Mouse (Mus musculus) embryonic facial prominence, embryonic 11.5 days (tissue): ENCODE measurements around the gene Car10. TPM values are rescaled to one million over a fixed set of nuclear protein-coding genes. Genes with fewer than 3 reads are reported as not detected.

Experiments used
- ATAC-seq: fragments of 200-750 bp; cut with Nextera tagmentation; replicated peaks from 2 replicates; pipeline ENCODE4 v1.8.0; 2017; ENCODE audit warnings: low read depth; ENCODE audit not compliant: insufficient number of reproducible peaks, low FRiP score, low TSS enrichment
- DNase-seq: peaks from one replicate; pipeline ENCODE4 v3.0.0-alpha.2; 2015; ENCODE audit warnings: low spot score
- H3K27ac ChIP-seq: fragments of 300-500 bp; sonication (generic); replicated peaks from 2 replicates; pipeline ENCODE4 v1.5.1; 2014; ENCODE audit warnings: mild to moderate bottlenecking, low read depth, low read length, control low read depth
- H3K27me3 ChIP-seq: fragments of 300-500 bp; sonication (generic); 2 replicates; pipeline ENCODE4 v1.6.1; 2014; ENCODE audit warnings: mild to moderate bottlenecking, low read length, moderate library complexity, mixed read lengths; ENCODE audit not compliant: control insufficient read depth, insufficient read depth
- H3K36me3 ChIP-seq: fragments of 300-500 bp; sonication (generic); replicated peaks from 2 replicates; pipeline ENCODE4 v1.6.1; 2014; ENCODE audit warnings: low read depth, mild to moderate bottlenecking, low read length, moderate library complexity, mixed read lengths; ENCODE audit not compliant: control insufficient read depth, insufficient read depth
- H3K4me1 ChIP-seq: fragments of 300-500 bp; sonication (generic); 2 replicates; pipeline ENCODE4 v1.6.1; 2014; ENCODE audit warnings: low read length, mixed read lengths; ENCODE audit not compliant: control insufficient read depth, insufficient read depth
- H3K4me2 ChIP-seq: fragments of 300-500 bp; sonication (generic); 2 replicates; pipeline ENCODE4 v1.6.1; 2014; ENCODE audit warnings: low read depth, mild to moderate bottlenecking, control low read depth, low read length, moderate library complexity
- H3K4me3 ChIP-seq: fragments of 300-500 bp; sonication (generic); 2 replicates; pipeline ENCODE4 v1.5.1; 2014; ENCODE audit warnings: low read depth, low read length, control low read depth
- H3K9ac ChIP-seq: fragments of 300-500 bp; sonication (generic); replicated peaks from 2 replicates; pipeline ENCODE4 v1.6.1; 2014; ENCODE audit warnings: mild to moderate bottlenecking, control low read depth, low read length
- H3K9me3 ChIP-seq: fragments of 300-500 bp; sonication (generic); replicated peaks from 2 replicates; pipeline ENCODE4 v1.6.1; 2016; ENCODE audit warnings: mild to moderate bottlenecking, low read length, inconsistent platforms, mixed read lengths; ENCODE audit not compliant: control insufficient read depth
- WGBS: fragments of 180-500 bp; shearing (Covaris S2); extraction: QIAGEN DNeasy Blood & Tissue Kit; methylation state at CpG from one replicate; pipeline ENCODE4 v1.1.7; 2014; 5-methylcytosine and 5-hydroxymethylcytosine counted together
- polyA plus RNA-seq: library from polyadenylated mRNA; unstranded; fragments of >200 nt; fragmentation: Nextera tagmentation; extraction: Ambion mirVana; gene quantifications from 2 replicates; pipeline ENCODE4 v1.2.1, GENCODE M21; 2014

Car10 gene
- polyA plus RNA-seq, 1 experiment from 2014 or later, result 0.80 TPM

GRCm38 (mm10) chr11:93099431-93100370 lies 1.9 kb downstream of the Car10 start:
- no peak overlapping the region for H3K27ac ChIP-seq
- ATAC-seq (0 out of 2 replicates have a peak, but pooled peaks have one; percentile 51), DNase-seq (no peak)
- no peak overlapping the region for H3K9ac ChIP-seq
- H3K9me3 ChIP-seq, result no peaks in the 10 kb centered on the region
- H3K4me2 ChIP-seq, result peak overlapping the region; percentile 74
- H3K27me3 ChIP-seq, result peaks cover 38% of the 10 kb centered on the region
- 1% methylated on average over 53 of the region's 53 CpGs for WGBS
- H3K36me3 ChIP-seq, result no peaks in the 10 kb centered on the region
- H3K4me1 ChIP-seq, result peaks cover 5% of the 10 kb centered on the region
- peak overlapping the region; percentile 35 for H3K4me3 ChIP-seq

GRCm38 (mm10) chr11:93100606-93101005 lies 2.8 kb downstream of the Car10 start:
- WGBS, result 0% methylated on average over 6 of the region's 6 CpGs
- Histone ChIP-seq H3K4me2 (no peak overlapping the region; the same call in 1 of the 2 replicates), H3K4me1 (peaks cover 5% of the 10 kb centered on the region), H3K4me3 (no peak overlapping the region), H3K36me3 (no peaks in the 10 kb centered on the region), H3K9me3 (no peaks in the 10 kb centered on the region), H3K27ac (no peak overlapping the region), H3K9ac (no peak overlapping the region), H3K27me3 (peaks cover 38% of the 10 kb centered on the region)
- DNase-seq, result no peak
- ATAC-seq, result no peak

- no peak for ATAC-seq
These were observed 3.3 kb downstream of the Car10 start for GRCm38 (mm10) chr11:93101106-93101505.

GRCm38 (mm10) chr11:93102321-93102720 lies 4.5 kb downstream of the Car10 start:
- WGBS, result 89% methylated on average over 9 of the region's 9 CpGs
- Histone ChIP-seq H3K9ac (no peak overlapping the region), H3K4me2 (no peak overlapping the region), H3K27me3 (peaks cover 36% of the 10 kb centered on the region), H3K9me3 (no peaks in the 10 kb centered on the region), H3K27ac (no peak overlapping the region), H3K4me1 (peaks cover 5% of the 10 kb centered on the region), H3K4me3 (no peak overlapping the region), H3K36me3 (no peaks in the 10 kb centered on the region)
- ATAC-seq, result no peak
- no peak for DNase-seq

More at GRCm38 (mm10) chr11:93101106-93101505, 3.3 kb downstream of the Car10 start:
- Histone ChIP-seq H3K9ac (no peak overlapping the region), H3K4me3 (no peak overlapping the region), H3K9me3 (no peaks in the 10 kb centered on the region), H3K36me3 (no peaks in the 10 kb centered on the region), H3K4me2 (no peak overlapping the region; the same call in 1 of the 2 replicates), H3K27ac (no peak overlapping the region), H3K27me3 (peaks cover 38% of the 10 kb centered on the region), H3K4me1 (peaks cover 5% of the 10 kb centered on the region)
- WGBS, result 18% methylated on average over 2 of the region's 2 CpGs
- DNase-seq, result no peak

GRCm38 (mm10) chr11:93103101-93103815 lies 5.4 kb downstream of the Car10 start:
- WGBS, result 59% methylated on average over 3 of the region's 3 CpGs
- Histone ChIP-seq H3K27ac (no peak overlapping the region), H3K9me3 (no peaks in the 10 kb centered on the region), H3K4me2 (no peak overlapping the region), H3K4me3 (no peak overlapping the region), H3K4me1 (peaks cover 5% of the 10 kb centered on the region), H3K27me3 (peaks cover 27% of the 10 kb centered on the region), H3K36me3 (no peaks in the 10 kb centered on the region), H3K9ac (no peak overlapping the region)
- ATAC-seq (no peak), DNase-seq (no peak)

GRCm38 (mm10) chr11:93109451-93109850 lies 11.6 kb downstream of the Car10 start:
- H3K4me2 ChIP-seq, result no peak overlapping the region
- no peak overlapping the region for H3K9ac ChIP-seq
- H3K27ac ChIP-seq, result no peak overlapping the region
- H3K4me1 ChIP-seq, result no peaks in the 10 kb centered on the region
- WGBS, result 81% methylated on average over 1 of the region's 1 CpGs
- no peaks in the 10 kb centered on the region for H3K36me3 ChIP-seq
- no peak for ATAC-seq
- H3K27me3 ChIP-seq, result no peaks in the 10 kb centered on the region
- H3K9me3 ChIP-seq, result no peaks in the 10 kb centered on the region
- DNase-seq, result no peak
- no peak overlapping the region for H3K4me3 ChIP-seq

- H3K9ac ChIP-seq, result no peak overlapping the region
- H3K27ac ChIP-seq, result no peak overlapping the region
- no peaks in the 10 kb centered on the region for H3K36me3 ChIP-seq
- H3K27me3 ChIP-seq, result no peaks in the 10 kb centered on the region
- no peak for ATAC-seq
- 77% methylated on average over 10 of the region's 10 CpGs for WGBS
- no peak overlapping the region for H3K4me3 ChIP-seq
- H3K4me1 ChIP-seq, result no peaks in the 10 kb centered on the region
- H3K9me3 ChIP-seq, result no peaks in the 10 kb centered on the region
- no peak overlapping the region for H3K4me2 ChIP-seq
- DNase-seq, result no peak
These were observed 23.1 kb downstream of the Car10 start for GRCm38 (mm10) chr11:93120766-93121415.
